Mouse (Mus musculus) lung, adult 2 months (tissue): ENCODE results near the gene Mdp1. TPM values are rescaled to one million over a fixed set of nuclear protein-coding genes. Genes with fewer than 3 reads are reported as not detected.

Experiments
- DNase-seq: peaks from one replicate; pipeline ENCODE4 v3.0.0; 2022
- H3K4me1 ChIP-seq: fragments of 200-500 bp; 2 replicates; pipeline ENCODE4 v1.6.1; 2011; ENCODE audit warnings: low read length; ENCODE audit not compliant: control insufficient read depth, insufficient read depth
- H3K4me3 ChIP-seq: fragments of 200-500 bp; replicated peaks from 2 replicates; pipeline ENCODE3; 2011; ENCODE audit warnings: low read depth, mild to moderate bottlenecking, control low read depth, low read length; ENCODE audit errors: extremely low read depth
- CTCF ChIP-seq: fragments of 200-500 bp; IDR thresholded peaks from 2 replicates; pipeline ENCODE4 v1.5.1; 2011; ENCODE audit warnings: mild to moderate bottlenecking, low read length, control low read depth; ENCODE audit not compliant: insufficient read depth
- POLR2A ChIP-seq: fragments of 200-500 bp; IDR thresholded peaks from 2 replicates; pipeline ENCODE4 v1.6.1; 2011; ENCODE audit warnings: low read depth, mild to moderate bottlenecking, control low read depth, low read length, borderline replicate concordance; ENCODE audit errors: extremely low read depth
- WGBS: fragments of 180-500 bp; shearing (Covaris S2); methylation state at CpG from one replicate; pipeline ENCODE4 v1.1.7; 2018; 5-methylcytosine and 5-hydroxymethylcytosine counted together
- polyA plus RNA-seq: library from polyadenylated mRNA; depleted of rRNA; stranded (reverse); fragments of >200 nt; gene quantifications from 2 replicates; pipeline ENCODE4 v1.2.3, GENCODE M21; 2012; rRNA removed

Gene Mdp1
- polyA plus RNA-seq: 15.1 and 20.4 TPM in 2 replicates

- WGBS: under 1% methylated on average over 39 of the region's 39 CpGs
- TF ChIP-seq CTCF (peak; percentile 38; the same call in 1 of the 2 replicates), POLR2A (no peak)
- Histone ChIP-seq H3K4me1 (no peaks in the 10 kb centered on the region), H3K4me3 (peak within 1 kb of the TSS; percentile 76)
- peak; percentile 73 for DNase-seq
These were observed at the start of gene Mdp1 for GRCm38 (mm10) chr14:55659960-55660573. TSS of gene Mdp1 (minus strand) at chr14:55660508.

GRCm38 (mm10) chr14:55709509-55709908 lies 49.2 kb upstream of the Mdp1 start:
- H3K4me3 ChIP-seq: no peak overlapping the region
- H3K4me1 ChIP-seq: peaks cover 2% of the 10 kb centered on the region; the same call in 1 of the 2 replicates
- WGBS: 85% methylated on average over 4 of the region's 4 CpGs
- DNase-seq: no peak
- TF ChIP-seq POLR2A: no peak
- TF ChIP-seq CTCF: no peak

- Histone ChIP-seq H3K4me1 (no peaks in the 10 kb centered on the region), H3K4me3 (no peak overlapping the region)
- DNase-seq: no peak
- no peak for TF ChIP-seq CTCF
- TF ChIP-seq POLR2A: no peak
- WGBS: 79% methylated on average over 5 of the region's 5 CpGs
These were observed 47.1 kb upstream of the Mdp1 start for GRCm38 (mm10) chr14:55707397-55707796.

GRCm38 (mm10) chr14:55706051-55706600 lies 45.8 kb upstream of the Mdp1 start:
- 76% methylated on average over 8 of the region's 8 CpGs for WGBS
- Histone ChIP-seq H3K4me1 (no peaks in the 10 kb centered on the region), H3K4me3 (no peak overlapping the region)
- no peak for TF ChIP-seq POLR2A
- no peak for DNase-seq

GRCm38 (mm10) chr14:55702761-55703160 lies 42.5 kb upstream of the Mdp1 start:
- Histone ChIP-seq H3K4me3 (no peak overlapping the region), H3K4me1 (no peaks in the 10 kb centered on the region)
- DNase-seq: no peak
- TF ChIP-seq POLR2A: no peak
- no peak for TF ChIP-seq CTCF
- WGBS: 62% methylated on average over 6 of the region's 6 CpGs

- 78% methylated on average over 9 of the region's 9 CpGs for WGBS
- Histone ChIP-seq H3K4me1 (no peaks in the 10 kb centered on the region), H3K4me3 (no peak overlapping the region)
- DNase-seq: no peak
- TF ChIP-seq CTCF (no peak), POLR2A (no peak)
These were observed 40.8 kb upstream of the Mdp1 start for GRCm38 (mm10) chr14:55701131-55701530.

- 67% methylated on average over 4 of the region's 4 CpGs for WGBS
- H3K4me1 ChIP-seq: no peaks in the 10 kb centered on the region
- TF ChIP-seq POLR2A: no peak
- TF ChIP-seq CTCF: no peak
- DNase-seq: no peak
- no peak overlapping the region for H3K4me3 ChIP-seq
These were observed 36.9 kb upstream of the Mdp1 start for GRCm38 (mm10) chr14:55697226-55697625.

GRCm38 (mm10) chr14:55689433-55689832 lies 29.1 kb upstream of the Mdp1 start:
- no peak for DNase-seq
- WGBS: 69% methylated on average over 10 of the region's 10 CpGs
- H3K4me1 ChIP-seq: no peaks in the 10 kb centered on the region
- TF ChIP-seq POLR2A (no peak), CTCF (no peak)
- no peak overlapping the region for H3K4me3 ChIP-seq

- DNase-seq: no peak
- TF ChIP-seq POLR2A (no peak), CTCF (no peak)
- H3K4me1 ChIP-seq: no peaks in the 10 kb centered on the region
- H3K4me3 ChIP-seq: peak overlapping the region; percentile 80
- WGBS: 5% methylated on average over 3 of the region's 3 CpGs
These were observed 21.8 kb upstream of the Mdp1 start for GRCm38 (mm10) chr14:55682118-55682493.

- TF ChIP-seq CTCF (peak; percentile 48), POLR2A (peak; percentile 39; the same call in 1 of the 2 replicates)
- Histone ChIP-seq H3K4me3 (peak within 1 kb of the TSS; percentile 80), H3K4me1 (no peaks in the 10 kb centered on the region)
- WGBS: under 1% methylated on average over 66 of the region's 66 CpGs
- DNase-seq: peak; percentile 94
These were observed 21.1 kb upstream of the Mdp1 start, which contains the start of gene Tinf2 for GRCm38 (mm10) chr14:55681160-55682117. TSS of gene Tinf2 (minus strand) at chr14:55681820.
